Mouse (Mus musculus) intestine, embryonic 16.5 days (tissue): ENCODE data around the gene Csnk1g1. TPM values are rescaled to one million over a fixed set of nuclear protein-coding genes. Genes with fewer than 3 reads are reported as not detected.

ENCODE experiments used
- ATAC-seq: fragments of 200-750 bp; cut with Nextera tagmentation; 2 replicates; pipeline ENCODE4 v1.8.0; 2017; ENCODE audit warnings: moderate TSS enrichment, moderate library complexity
- H3K27ac ChIP-seq: fragments of 300-500 bp; sonication (generic); 2 replicates; pipeline ENCODE4 v1.5.1; 2014; ENCODE audit warnings: mild to moderate bottlenecking, low read length
- H3K27me3 ChIP-seq: fragments of 300-500 bp; sonication (generic); replicated peaks from 2 replicates; pipeline ENCODE4 v1.6.1; 2014; ENCODE audit warnings: low read length, control low read depth, mixed read lengths; ENCODE audit not compliant: control insufficient read depth, insufficient read depth
- H3K36me3 ChIP-seq: fragments of 300-500 bp; sonication (generic); 2 replicates; pipeline ENCODE4 v1.6.1; 2014; ENCODE audit warnings: low read length, control low read depth; ENCODE audit not compliant: control insufficient read depth, insufficient read depth
- H3K4me1 ChIP-seq: fragments of 300-500 bp; sonication (generic); 2 replicates; pipeline ENCODE4 v1.6.1; 2014; ENCODE audit warnings: low read length, control low read depth, mixed read lengths; ENCODE audit not compliant: control insufficient read depth, insufficient read depth
- H3K4me2 ChIP-seq: fragments of 300-500 bp; sonication (generic); 2 replicates; pipeline ENCODE4 v1.6.1; 2014; ENCODE audit warnings: low read depth, low read length, control low read depth
- H3K4me3 ChIP-seq: fragments of 300-500 bp; sonication (generic); 2 replicates; pipeline ENCODE4 v1.5.1; 2014; ENCODE audit warnings: mild to moderate bottlenecking, low read length
- H3K9ac ChIP-seq: fragments of 300-500 bp; sonication (generic); 2 replicates; pipeline ENCODE4 v1.6.1; 2014; ENCODE audit warnings: low read depth, low read length
- H3K9me3 ChIP-seq: fragments of 300-500 bp; sonication (generic); 2 replicates; pipeline ENCODE4 v1.6.1; 2016; ENCODE audit warnings: low read length, control low read depth; ENCODE audit not compliant: control insufficient read depth
- WGBS: fragments of 180-500 bp; shearing (Covaris S2); extraction: QIAGEN DNeasy Blood & Tissue Kit; methylation state at CpG from one replicate; pipeline ENCODE4 v1.1.7; 2014; 5-methylcytosine and 5-hydroxymethylcytosine counted together
- polyA plus RNA-seq: library from polyadenylated mRNA; unstranded; fragments of >200 nt; fragmentation: Nextera tagmentation; extraction: Ambion mirVana; gene quantifications from 2 replicates; pipeline ENCODE4 v1.2.1, GENCODE M21; 2015

Gene Csnk1g1
- 9.4 and 9.9 TPM in 2 replicates for polyA plus RNA-seq

DNA sequence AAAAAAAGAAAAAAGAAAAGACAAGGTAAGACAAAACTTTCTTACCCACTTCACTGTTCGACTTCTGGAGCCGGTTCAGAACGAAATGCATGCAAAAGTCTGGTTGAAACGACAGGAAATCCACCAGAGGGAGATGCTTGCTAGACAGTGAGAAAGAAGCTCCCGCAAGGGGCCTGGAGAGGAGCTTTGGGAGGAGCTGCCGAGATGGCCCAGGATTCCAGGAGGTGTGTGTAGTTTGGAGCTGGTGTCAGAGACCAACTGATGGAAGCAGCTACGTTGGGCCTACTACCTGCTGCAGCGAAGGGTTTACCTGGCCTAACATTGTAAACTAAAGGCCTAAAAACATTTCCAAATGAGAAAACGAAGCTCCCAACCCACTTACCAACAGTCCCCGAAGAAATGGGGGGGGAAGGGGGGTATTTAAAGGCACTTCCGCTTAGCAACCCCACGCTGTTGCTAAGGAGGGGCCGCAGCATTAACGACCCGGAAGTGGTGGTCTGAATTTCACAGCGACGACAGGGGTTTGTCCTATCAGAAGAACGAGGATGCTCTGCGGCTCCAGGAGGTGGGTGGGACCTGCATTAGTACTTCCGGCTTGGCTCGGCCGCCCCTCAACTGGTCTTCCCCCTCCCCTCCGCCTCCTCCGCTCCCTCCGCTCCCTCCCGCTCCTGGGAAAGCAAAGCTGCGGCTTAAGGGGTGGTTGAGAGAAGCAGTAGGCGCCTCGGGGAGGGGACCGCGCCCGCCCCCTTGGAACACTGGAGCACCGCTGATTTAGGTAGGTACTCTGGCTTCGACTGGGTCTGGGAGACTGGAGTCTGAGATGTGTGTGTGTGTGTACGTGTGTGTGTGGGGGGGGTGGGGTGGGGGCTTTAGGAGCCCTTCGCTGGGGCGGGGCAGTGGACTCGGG is at the start of gene Csnk1g1, which contains the start of gene Trip4:
Csnk1g1 (plus strand) TSS at position 531 of the 907 bp plus-strand sequence.
Trip4 (minus strand) TSS at position 401 of the 907 bp plus-strand sequence.
- WGBS, result under 1% methylated on average over 38 of the region's 38 CpGs
- no peaks in the 10 kb centered on the region; the same call in 1 of the 2 replicates for H3K4me1 ChIP-seq
- peak within 1 kb of the TSS; percentile 70 for H3K4me2 ChIP-seq
- ATAC-seq, result peak; percentile 99
- peak within 1 kb of the TSS; percentile 83 for H3K4me3 ChIP-seq
- no peaks in the 10 kb centered on the region for H3K9me3 ChIP-seq
- H3K36me3 ChIP-seq, result 0 out of 2 replicates have a peak, but pooled peaks cover under 1% of the 10 kb centered on the region
- peak within 1 kb of the TSS; percentile 86 for H3K9ac ChIP-seq
- peak within 1 kb of the TSS; percentile 94 for H3K27ac ChIP-seq
- no peaks in the 10 kb centered on the region for H3K27me3 ChIP-seq

DNA sequence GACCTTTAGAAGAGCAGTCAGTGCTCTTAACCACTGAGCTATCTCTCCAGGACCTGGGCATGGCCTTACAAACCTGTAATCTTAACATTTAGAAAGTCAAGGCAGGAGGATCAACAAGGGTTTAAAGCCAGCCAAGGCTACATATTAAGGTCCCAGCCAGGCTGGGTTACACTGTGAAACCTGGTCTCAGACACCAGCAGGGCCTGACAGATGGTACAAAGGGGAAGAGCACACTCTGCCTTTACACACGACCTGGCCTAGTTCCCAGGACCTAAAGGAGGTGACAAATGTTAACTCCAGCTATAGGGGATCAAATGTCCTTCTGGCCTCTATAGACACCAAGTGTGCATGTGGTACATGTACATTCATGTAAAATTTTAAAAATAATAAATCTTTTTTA is 49.1 kb upstream of the Csnk1g1 start:
- no peak overlapping the region for H3K9ac ChIP-seq
- H3K9me3 ChIP-seq, result no peaks in the 10 kb centered on the region
- H3K36me3 ChIP-seq, result no peaks in the 10 kb centered on the region; the same call in 1 of the 2 replicates
- no peak for ATAC-seq
- H3K27me3 ChIP-seq, result no peaks in the 10 kb centered on the region
- H3K4me1 ChIP-seq, result no peaks in the 10 kb centered on the region
- H3K4me2 ChIP-seq, result no peak overlapping the region
- 79% methylated on average over 1 of the region's 1 CpGs for WGBS
- H3K4me3 ChIP-seq, result no peak overlapping the region
- no peak overlapping the region for H3K27ac ChIP-seq

DNA sequence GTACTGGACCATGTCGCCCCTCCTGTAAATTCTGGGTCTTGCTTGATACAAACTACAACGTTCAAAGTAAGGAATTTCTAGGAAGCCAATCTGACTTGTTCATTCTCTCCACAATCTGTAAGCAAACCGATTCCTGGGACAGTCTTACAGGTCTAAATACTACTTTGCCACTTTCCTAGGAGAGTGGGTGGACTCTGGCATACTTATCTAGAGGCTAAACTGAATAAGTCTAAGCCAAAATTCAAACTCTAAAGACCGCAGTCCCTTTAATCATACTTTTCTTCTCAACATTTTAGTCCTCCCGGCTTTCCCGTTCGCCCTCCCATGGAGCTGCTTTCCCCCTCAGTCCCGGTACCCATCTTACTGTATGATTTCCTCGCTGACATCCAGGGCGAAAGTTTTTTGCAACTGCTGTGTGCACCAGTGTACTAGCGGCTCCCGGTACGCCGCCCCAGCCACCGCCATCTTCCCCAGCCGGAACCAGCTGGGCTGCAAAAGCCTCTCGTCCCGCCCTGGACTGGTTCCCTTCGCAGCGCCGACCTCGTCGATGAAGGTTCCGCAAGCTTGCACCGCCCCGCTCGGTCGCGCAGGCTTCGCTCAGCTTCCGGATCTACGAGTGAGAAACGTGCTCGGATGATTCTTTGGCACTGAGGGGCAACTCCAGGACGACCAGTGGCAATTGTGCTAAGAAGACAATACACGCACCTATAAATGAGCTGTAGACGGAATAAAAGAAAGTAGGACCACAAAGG is 24.0 kb upstream of the Csnk1g1 start:
- peaks cover 2% of the 10 kb centered on the region; the same call in 1 of the 2 replicates for H3K4me1 ChIP-seq
- H3K9me3 ChIP-seq, result no peaks in the 10 kb centered on the region
- H3K4me3 ChIP-seq, result peak overlapping the region; percentile 81
- no peaks in the 10 kb centered on the region for H3K36me3 ChIP-seq
- H3K27me3 ChIP-seq, result no peaks in the 10 kb centered on the region
- H3K4me2 ChIP-seq, result peak overlapping the region; percentile 67
- WGBS, result under 1% methylated on average over 37 of the region's 37 CpGs
- ATAC-seq, result peak; percentile 99
- peak overlapping the region; percentile 65 for H3K27ac ChIP-seq
- H3K9ac ChIP-seq, result peak overlapping the region; percentile 78

DNA sequence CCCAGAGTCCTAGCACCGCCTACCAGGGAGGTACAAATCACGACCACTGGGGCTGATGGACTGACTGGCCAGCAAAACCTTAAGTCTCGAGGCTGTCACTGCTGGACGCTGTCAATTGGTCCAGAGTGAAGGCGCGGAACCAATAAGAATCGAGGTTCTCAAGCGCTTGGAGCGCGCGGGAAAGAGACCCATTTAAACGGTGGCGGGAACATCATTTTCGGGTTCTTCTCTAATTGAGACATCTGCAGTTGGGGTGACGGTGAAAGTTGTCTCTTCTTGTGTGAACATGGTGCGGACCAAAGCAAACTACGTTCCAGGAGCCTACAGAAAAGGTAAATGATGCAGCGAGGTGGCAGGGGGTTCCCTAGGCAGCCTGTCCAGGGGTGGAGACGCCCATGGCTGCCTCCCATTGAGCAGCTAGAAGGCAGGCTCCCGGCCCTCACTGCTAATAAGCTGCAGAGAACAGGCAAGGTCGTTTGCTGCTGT is 18.5 kb upstream of the Csnk1g1 start, which contains the start of gene Pclaf:
Pclaf (plus strand) TSS at position 95 of the 486 bp plus-strand sequence.
- ATAC-seq, result peak; percentile 94
- under 1% methylated on average over 21 of the region's 21 CpGs for WGBS
- peak within 1 kb of the TSS; percentile 84 for H3K4me2 ChIP-seq
- peaks cover 2% of the 10 kb centered on the region; the same call in 1 of the 2 replicates for H3K4me1 ChIP-seq
- H3K4me3 ChIP-seq, result peak within 1 kb of the TSS; percentile 74
- H3K9ac ChIP-seq, result peak within 1 kb of the TSS; percentile 79
- 0 out of 2 replicates have a peak, but pooled peaks cover 4% of the 10 kb centered on the region for H3K36me3 ChIP-seq
- no peaks in the 10 kb centered on the region for H3K9me3 ChIP-seq
- H3K27ac ChIP-seq, result peak within 1 kb of the TSS; percentile 51
- no peaks in the 10 kb centered on the region for H3K27me3 ChIP-seq

DNA sequence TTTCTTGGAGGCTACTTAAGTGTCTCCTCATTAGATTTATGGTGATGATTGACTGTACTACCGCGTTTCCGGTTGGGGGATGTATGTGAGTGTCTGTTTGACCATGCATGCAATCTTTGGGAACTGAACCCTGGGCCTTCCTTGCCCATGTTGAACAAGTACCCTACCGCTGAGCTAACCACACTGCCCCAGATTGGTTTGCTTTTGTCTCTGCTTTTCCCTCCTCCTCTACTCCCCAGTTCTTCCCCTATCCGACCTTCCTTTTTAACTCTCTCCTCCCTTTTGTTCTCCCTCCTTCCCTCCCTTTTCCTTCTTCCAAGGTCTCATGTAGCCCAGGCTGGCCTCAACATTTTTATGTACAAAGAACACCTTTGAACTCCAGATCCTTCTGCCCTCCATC is 17.6 kb upstream of the Csnk1g1 start:
- H3K4me1 ChIP-seq, result no peaks in the 10 kb centered on the region
- 3% methylated on average over 5 of the region's 5 CpGs for WGBS
- peak overlapping the region; percentile 84 for H3K4me2 ChIP-seq
- 0 out of 2 replicates have a peak, but pooled peaks cover 4% of the 10 kb centered on the region for H3K36me3 ChIP-seq
- no peaks in the 10 kb centered on the region for H3K9me3 ChIP-seq
- peak overlapping the region; percentile 79 for H3K9ac ChIP-seq
- H3K4me3 ChIP-seq, result peak overlapping the region; percentile 74
- ATAC-seq, result no peak
- no peaks in the 10 kb centered on the region for H3K27me3 ChIP-seq
- H3K27ac ChIP-seq, result no peak overlapping the region

DNA sequence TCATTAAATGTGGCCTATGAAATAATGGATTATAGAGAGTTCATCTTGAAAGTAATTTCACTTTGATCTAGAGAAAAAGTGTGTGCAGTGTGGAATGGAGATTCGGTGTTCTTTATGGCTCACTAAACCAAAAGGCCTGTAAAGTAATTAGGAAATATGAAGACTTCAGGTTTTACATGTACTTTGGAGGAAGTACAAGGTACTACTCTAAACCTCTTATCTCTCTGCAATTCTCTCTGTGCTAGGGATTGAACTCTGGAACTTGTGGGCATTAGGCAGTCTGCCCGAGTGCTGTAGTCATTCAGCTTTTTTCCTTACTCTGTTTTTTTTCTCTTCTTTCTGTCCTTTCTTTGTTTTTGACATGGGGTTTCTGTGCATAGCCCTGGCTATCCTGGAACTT is 11.7 kb upstream of the Csnk1g1 start:
- WGBS, result 74% methylated on average over 2 of the region's 2 CpGs
- H3K9me3 ChIP-seq, result no peaks in the 10 kb centered on the region
- H3K36me3 ChIP-seq, result 0 out of 2 replicates have a peak, but pooled peaks cover 4% of the 10 kb centered on the region
- no peak overlapping the region for H3K9ac ChIP-seq
- ATAC-seq, result peak; percentile 83
- H3K4me3 ChIP-seq, result no peak overlapping the region
- H3K4me1 ChIP-seq, result 0 out of 2 replicates have a peak, but pooled peaks cover 3% of the 10 kb centered on the region
- peak overlapping the region; percentile 46 for H3K27ac ChIP-seq
- no peak overlapping the region for H3K4me2 ChIP-seq
- no peaks in the 10 kb centered on the region for H3K27me3 ChIP-seq

DNA sequence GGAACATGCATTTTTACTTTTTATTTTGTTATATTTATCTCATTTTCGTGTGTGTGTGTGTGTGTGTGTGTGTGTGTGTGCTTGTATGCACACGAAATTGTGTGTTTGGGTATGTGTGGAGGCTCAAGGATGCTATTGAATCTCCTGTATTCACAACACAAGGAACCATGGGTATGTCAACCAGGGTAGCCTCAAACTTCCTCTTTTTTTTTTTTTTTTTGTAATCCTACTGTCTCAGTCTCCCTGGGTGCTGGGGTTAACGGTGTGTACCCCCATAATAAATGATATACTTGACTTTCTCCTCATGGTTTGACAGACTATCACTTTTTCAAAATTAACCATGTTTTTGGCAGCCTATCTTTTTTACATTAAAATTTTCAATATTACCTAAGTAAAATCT is 5.8 kb upstream of the Csnk1g1 start:
- Histone ChIP-seq H3K9ac (no peak overlapping the region), H3K27ac (no peak overlapping the region), H3K9me3 (no peaks in the 10 kb centered on the region), H3K4me2 (no peak overlapping the region), H3K4me3 (no peak overlapping the region), H3K27me3 (no peaks in the 10 kb centered on the region), H3K36me3 (peaks cover 2% of the 10 kb centered on the region; the same call in 1 of the 2 replicates), H3K4me1 (no peaks in the 10 kb centered on the region)
- ATAC-seq, result no peak
- WGBS, result 93% methylated on average over 3 of the region's 3 CpGs

DNA sequence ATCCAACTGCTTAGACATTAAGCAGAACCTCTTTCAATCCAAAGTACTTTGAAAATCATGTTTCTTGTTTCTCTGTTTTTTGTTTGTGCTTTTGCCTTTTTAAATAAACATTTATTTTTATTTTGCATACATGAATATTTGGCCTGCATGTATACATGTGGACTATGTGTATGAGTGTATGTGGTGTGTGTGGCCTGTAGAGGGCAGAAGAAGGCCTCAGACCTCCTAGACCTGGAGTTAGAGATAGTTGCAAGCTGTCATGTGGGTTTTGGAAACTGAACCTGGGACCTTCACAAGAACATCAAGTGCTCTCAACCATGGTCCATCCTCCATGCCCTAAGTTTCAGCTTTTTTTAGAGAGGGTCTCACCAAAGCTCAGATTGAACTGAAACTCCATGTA is 5.3 kb upstream of the Csnk1g1 start:
- Histone ChIP-seq H3K9ac (no peak overlapping the region), H3K27ac (no peak overlapping the region), H3K27me3 (no peaks in the 10 kb centered on the region), H3K4me2 (no peak overlapping the region), H3K4me1 (no peaks in the 10 kb centered on the region), H3K4me3 (no peak overlapping the region), H3K9me3 (no peaks in the 10 kb centered on the region), H3K36me3 (peaks cover 2% of the 10 kb centered on the region; the same call in 1 of the 2 replicates)
- ATAC-seq, result no peak
